Mouse (Mus musculus) CD4-positive, CD25-positive, alpha-beta regulatory T cell, adult 4 months (primary cell): ENCODE data around the gene Rab3c. TPM values are rescaled to one million over a fixed set of nuclear protein-coding genes. Genes with fewer than 3 reads are reported as not detected.

Experiments used
- ATAC-seq: one replicate; pipeline ENCODE4 v1.8.0; 2017
- polyA plus RNA-seq, 2 experiments: library from polyadenylated mRNA; unstranded; fragments of 100-300 nt; shearing (Covaris generic); gene quantifications; one replicate each; pipeline ENCODE4 v1.2.1; 2017

Rab3c gene
- polyA plus RNA-seq, 2 experiments from 2014 or later: 0.24 TPM; not detected in 1

GRCm38 (mm10) chr13:110018941-110019743 lies 261.7 kb downstream of the Rab3c start:
- peak; percentile 42 for ATAC-seq

DNA sequence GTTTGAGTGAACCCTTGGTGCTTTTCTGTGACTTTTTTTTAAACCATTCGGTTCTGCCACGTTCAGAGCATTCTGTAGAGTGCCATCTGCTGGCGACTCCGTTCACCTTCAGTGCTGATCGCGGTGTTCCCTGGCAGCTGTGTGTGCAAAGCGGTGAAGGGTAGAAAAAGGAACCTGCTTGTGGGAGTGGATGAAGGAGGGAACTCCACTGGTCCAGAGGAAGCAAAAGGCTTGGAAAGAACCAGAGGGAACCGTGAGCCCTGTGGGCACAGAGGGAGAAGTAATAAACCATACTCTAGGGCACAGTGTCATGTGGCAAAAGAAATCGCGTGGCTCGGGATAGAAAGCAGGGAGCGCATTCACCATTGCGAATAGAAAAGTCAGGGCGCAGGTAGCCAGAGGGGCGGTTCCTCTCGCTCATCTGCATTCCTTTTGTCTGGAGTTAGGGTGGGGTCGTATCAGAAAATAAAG lies 262.3 kb downstream of the Rab3c start:
- ATAC-seq: peak; percentile 88

GRCm38 (mm10) chr13:110012029-110012428 lies 268.8 kb downstream of the Rab3c start:
- no peak for ATAC-seq

- ATAC-seq: no peak
Observed at GRCm38 (mm10) chr13:110010876-110011275, 269.9 kb downstream of the Rab3c start.

DNA sequence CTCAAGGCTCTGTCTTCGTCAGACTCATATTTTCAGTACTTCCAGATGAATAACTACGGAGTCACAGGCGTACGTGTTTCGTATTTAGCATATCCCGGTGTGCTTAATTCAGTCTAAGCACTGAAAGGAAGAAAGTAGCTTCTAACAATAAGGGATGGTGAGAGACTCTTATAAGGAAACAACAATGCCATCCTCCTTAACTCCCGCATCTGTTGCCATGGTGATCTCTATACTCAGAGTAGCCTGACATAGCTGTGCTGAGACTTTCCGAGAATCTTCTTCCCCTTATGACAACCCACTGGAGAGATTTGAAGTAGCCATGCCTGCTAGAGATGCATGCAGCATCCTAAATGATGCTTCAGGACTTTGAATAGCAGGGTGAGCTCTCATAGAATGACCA lies 272.3 kb downstream of the Rab3c start:
- ATAC-seq: no peak

- no peak for ATAC-seq
Observed at GRCm38 (mm10) chr13:110006106-110006781, 274.6 kb downstream of the Rab3c start.

Other genes starting within 250 kb of the Rab3c start
- gene Gapt, start 76.2 kb upstream of the Rab3c start, polyA plus RNA-seq: under 1 TPM in 1 of 2 experiments, not detected in 1; 0.98 TPM
- 1 to 10 TPM; 1.7 to 4.1 TPM for gene Plk2, start 114.0 kb upstream of the Rab3c start, polyA plus RNA-seq